Mouse (Mus musculus) olfactory bulb, adult 2 months (tissue): Measurements from ENCODE around the gene Slc25a16.

Source experiments
- CTCF ChIP-seq: fragments of 200-500 bp; IDR thresholded peaks from 2 replicates; pipeline ENCODE4 v1.5.1; 2012; ENCODE audit warnings: low read depth, mild to moderate bottlenecking, low read length, moderate library complexity; ENCODE audit not compliant: insufficient read depth
- POLR2A ChIP-seq: fragments of 200-500 bp; IDR thresholded peaks from 2 replicates; pipeline ENCODE4 v1.6.1; 2012; ENCODE audit warnings: mild to moderate bottlenecking, low read depth, low read length, moderate library complexity; ENCODE audit not compliant: insufficient read depth

DNA sequence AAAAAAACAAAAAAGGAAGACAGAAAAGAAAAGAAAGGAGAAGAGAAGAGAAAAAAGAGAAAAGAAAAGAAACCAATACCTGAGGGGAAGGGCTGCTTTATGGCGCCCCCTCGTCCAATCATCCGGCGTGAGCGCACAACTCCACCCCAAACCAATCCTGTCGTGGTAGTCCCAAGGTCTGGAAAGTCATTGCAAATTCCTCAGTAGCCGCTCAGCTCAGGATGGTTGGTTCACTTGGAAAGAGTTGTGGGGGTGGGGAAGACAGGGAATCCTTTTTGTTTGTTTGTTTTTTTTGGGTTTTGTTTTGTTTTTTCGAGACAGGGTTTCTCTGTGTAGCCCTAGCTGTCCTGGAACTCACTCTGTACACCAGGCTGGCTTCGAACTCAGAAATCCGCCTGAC, 35.0 kb upstream of the Slc25a16 start:
- TF ChIP-seq CTCF (no peak), POLR2A (no peak)
